Mouse (Mus musculus) stomach, postnatal 0 days (tissue): ENCODE measurements at regions not wholly inside any gene's neighbourhood (a gene's known extent, or its start where the extent isn't known, plus 50 kb on each side); places are given as distances from the start of the nearest gene placed in this dataset.
A peak's percentile ranks its signal among the peaks of the same experiment; 100 is the strongest.

Experiments used
- ATAC-seq: fragments of 200-750 bp; cut with Nextera tagmentation; 2 replicates; pipeline ENCODE4 v1.8.0; 2017; ENCODE audit not compliant: low FRiP score, low TSS enrichment
- DNase-seq: peaks from one replicate; pipeline ENCODE4 v3.0.0-alpha.2; 2016; ENCODE audit warnings: low spot score
- H3K27ac ChIP-seq: fragments of 300-500 bp; sonication (generic); replicated peaks from 2 replicates; pipeline ENCODE4 v1.5.1; 2014; ENCODE audit warnings: mild to moderate bottlenecking, control low read depth
- H3K27me3 ChIP-seq: fragments of 300-500 bp; sonication (generic); 2 replicates; pipeline ENCODE4 v1.6.1; 2014; ENCODE audit warnings: low read length; ENCODE audit not compliant: control insufficient read depth, insufficient read depth
- H3K36me3 ChIP-seq: fragments of 300-500 bp; sonication (generic); 2 replicates; pipeline ENCODE4 v1.6.1; 2014; ENCODE audit warnings: low read length, mixed read lengths; ENCODE audit not compliant: control insufficient read depth, insufficient read depth
- H3K4me1 ChIP-seq: fragments of 300-500 bp; sonication (generic); replicated peaks from 2 replicates; pipeline ENCODE4 v1.6.1; 2014; ENCODE audit warnings: antibody characterized with exemption; ENCODE audit not compliant: control insufficient read depth, insufficient read depth
- H3K4me2 ChIP-seq: fragments of 300-500 bp; sonication (generic); replicated peaks from 2 replicates; pipeline ENCODE4 v1.6.1; 2014; ENCODE audit warnings: low read depth, mild to moderate bottlenecking, control low read depth, moderate library complexity
- H3K4me3 ChIP-seq: fragments of 300-500 bp; sonication (generic); 2 replicates; pipeline ENCODE4 v1.5.1; 2014; ENCODE audit warnings: low read depth, low read length, control low read depth
- H3K9ac ChIP-seq: fragments of 300-500 bp; sonication (generic); 2 replicates; pipeline ENCODE4 v1.6.1; 2014; ENCODE audit warnings: mild to moderate bottlenecking, low read length, control low read depth, mixed read lengths
- H3K9me3 ChIP-seq: fragments of 300-500 bp; sonication (generic); 2 replicates; pipeline ENCODE4 v1.6.1; 2016; ENCODE audit warnings: low read length; ENCODE audit not compliant: control insufficient read depth
- CTCF ChIP-seq: IDR thresholded peaks from 2 replicates; pipeline ENCODE4 v1.5.1; 2016; ENCODE audit warnings: antibody characterized with exemption, low read depth, mild to moderate bottlenecking, moderate library complexity
- EP300 ChIP-seq: optimal IDR thresholded peaks from 2 replicates; pipeline ENCODE3; 2016; ENCODE audit warnings: antibody characterized with exemption
- WGBS: fragments of 180-500 bp; shearing (Covaris S2); extraction: QIAGEN DNeasy Blood & Tissue Kit; methylation state at CpG from one replicate; pipeline ENCODE4 v1.1.7; 2014; 5-methylcytosine and 5-hydroxymethylcytosine counted together

DNA sequence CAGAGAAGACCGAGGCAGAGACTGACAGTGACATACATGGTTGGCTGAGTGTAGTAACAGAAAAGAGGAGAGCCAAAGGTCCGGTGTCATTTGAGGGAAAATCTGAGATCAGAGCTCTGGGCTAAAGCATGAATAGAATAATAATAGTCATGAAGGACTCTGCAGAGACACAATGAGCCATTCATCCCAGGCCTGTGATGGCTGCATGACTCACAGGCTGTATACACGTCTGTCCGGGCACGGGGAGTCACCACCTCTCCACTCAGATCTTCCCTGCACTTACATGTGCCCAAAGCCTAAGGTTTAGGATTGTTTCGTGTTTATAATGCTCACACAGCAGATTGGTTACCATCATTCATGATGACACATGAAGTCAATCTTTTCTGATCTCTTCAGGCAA is 246.2 kb upstream of the Jmjd1c start:
- Histone ChIP-seq H3K27me3 (no peaks in the 10 kb centered on the region), H3K4me2 (no peak overlapping the region), H3K27ac (no peak overlapping the region), H3K4me1 (no peaks in the 10 kb centered on the region), H3K9me3 (no peaks in the 10 kb centered on the region), H3K9ac (no peak overlapping the region), H3K36me3 (no peaks in the 10 kb centered on the region), H3K4me3 (no peak overlapping the region)
- TF ChIP-seq EP300 (no peak), CTCF (no peak)
- DNase-seq (no peak), ATAC-seq (no peak)
- WGBS, result 57% methylated on average over 6 of the region's 6 CpGs

DNA sequence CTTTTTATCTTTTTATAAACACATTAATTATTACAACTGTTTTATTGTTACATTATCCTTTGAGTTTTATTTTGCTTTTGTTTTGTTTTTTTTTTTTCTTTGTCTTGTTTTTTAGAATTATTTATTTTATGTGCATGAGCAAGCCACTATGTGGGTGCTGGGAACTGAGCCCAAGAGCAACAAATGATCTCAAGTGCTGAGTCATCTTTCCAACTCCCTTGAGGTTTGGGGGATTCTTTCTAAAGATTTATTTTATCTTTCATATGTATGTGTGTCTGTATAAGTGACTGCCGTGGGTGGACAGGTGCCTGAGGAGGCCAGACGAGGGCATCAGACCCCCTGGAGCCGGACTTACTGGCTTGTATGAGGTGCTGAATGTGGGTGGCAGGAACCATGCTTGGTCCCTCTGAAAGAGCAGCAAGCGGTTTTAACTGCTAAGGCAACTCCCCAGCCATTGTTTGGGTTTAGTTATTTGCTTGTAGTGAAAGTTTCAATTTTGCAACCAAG is 244.9 kb upstream of the Jmjd1c start:
- Histone ChIP-seq H3K27me3 (no peaks in the 10 kb centered on the region), H3K27ac (no peak overlapping the region), H3K4me3 (no peak overlapping the region), H3K4me2 (no peak overlapping the region), H3K36me3 (no peaks in the 10 kb centered on the region), H3K9me3 (no peaks in the 10 kb centered on the region), H3K9ac (no peak overlapping the region), H3K4me1 (no peaks in the 10 kb centered on the region)
- TF ChIP-seq CTCF (no peak), EP300 (no peak)
- DNase-seq, result no peak
- no peak for ATAC-seq
- WGBS, result 60% methylated on average over 4 of the region's 4 CpGs

DNA sequence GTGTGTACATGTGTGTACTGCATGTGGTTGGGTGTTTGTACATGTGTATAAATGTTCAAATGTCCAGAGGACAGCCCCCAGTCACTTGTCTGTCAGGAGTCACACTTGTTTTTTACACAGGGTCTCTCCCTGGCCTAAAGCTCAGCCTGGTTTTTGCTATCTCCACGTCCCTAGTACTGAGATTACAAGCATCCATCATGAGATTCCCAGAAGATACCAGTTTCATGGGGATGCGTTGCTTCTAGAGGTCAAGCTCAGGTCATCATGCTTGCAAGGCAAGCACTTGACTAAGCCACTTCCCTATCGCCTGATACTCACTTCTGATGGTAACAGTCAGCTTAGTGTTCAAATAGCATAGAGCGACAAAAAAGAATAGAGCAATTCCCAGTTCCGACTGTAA is 244.1 kb upstream of the Jmjd1c start:
- no peaks in the 10 kb centered on the region for H3K36me3 ChIP-seq
- no peak overlapping the region for H3K4me2 ChIP-seq
- ATAC-seq (no peak), DNase-seq (no peak)
- H3K27ac ChIP-seq, result no peak overlapping the region
- TF ChIP-seq CTCF (no peak), EP300 (no peak)
- H3K27me3 ChIP-seq, result no peaks in the 10 kb centered on the region
- H3K4me1 ChIP-seq, result no peaks in the 10 kb centered on the region
- H3K9me3 ChIP-seq, result no peaks in the 10 kb centered on the region
- 60% methylated on average over 5 of the region's 5 CpGs for WGBS
- H3K9ac ChIP-seq, result no peak overlapping the region
- no peak overlapping the region for H3K4me3 ChIP-seq

DNA sequence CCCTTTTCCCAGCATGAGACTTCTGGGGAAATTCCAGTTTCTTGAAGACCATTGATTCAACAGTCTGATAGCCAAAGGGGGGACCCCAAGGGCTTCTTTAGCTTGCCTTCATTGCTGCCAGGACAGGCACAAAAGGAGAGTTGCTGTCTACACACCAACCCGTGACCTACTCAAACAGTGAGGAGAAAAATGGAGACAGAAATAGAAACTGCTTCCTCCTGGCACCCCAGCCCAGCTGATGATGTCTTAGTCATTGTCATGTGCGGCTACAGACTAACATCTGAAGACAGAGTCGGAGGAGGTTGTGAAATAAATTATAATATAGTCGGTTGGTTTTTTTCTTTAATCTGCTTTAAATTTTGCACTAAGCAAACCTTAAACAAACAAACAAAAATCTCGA is 243.2 kb upstream of the Jmjd1c start:
- Histone ChIP-seq H3K27ac (no peak overlapping the region), H3K4me3 (no peak overlapping the region), H3K9me3 (no peaks in the 10 kb centered on the region), H3K36me3 (no peaks in the 10 kb centered on the region), H3K27me3 (no peaks in the 10 kb centered on the region), H3K4me1 (no peaks in the 10 kb centered on the region), H3K4me2 (no peak overlapping the region), H3K9ac (no peak overlapping the region)
- ATAC-seq, result no peak
- TF ChIP-seq EP300 (no peak), CTCF (no peak)
- 41% methylated on average over 5 of the region's 5 CpGs for WGBS
- no peak for DNase-seq

DNA sequence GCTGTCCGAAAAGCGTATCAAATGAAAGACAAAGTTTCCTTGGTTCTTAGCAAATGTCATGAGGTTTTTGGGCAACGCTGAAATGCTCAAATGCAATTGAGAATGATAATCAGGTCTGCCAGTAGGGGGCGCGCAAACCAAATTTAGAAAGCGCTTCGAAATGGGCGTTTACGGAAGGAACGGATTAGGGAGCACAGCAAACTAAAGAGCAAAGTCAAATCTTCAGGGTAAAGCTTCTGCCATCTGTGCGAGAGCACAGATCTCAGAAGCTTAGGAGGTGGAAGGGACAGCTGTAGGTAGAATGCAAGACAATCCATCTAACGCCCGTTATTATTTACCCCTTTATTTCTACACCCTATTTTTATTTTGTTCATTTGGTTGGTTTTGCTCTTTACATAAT is 242.7 kb upstream of the Jmjd1c start:
- no peak overlapping the region for H3K27ac ChIP-seq
- ATAC-seq (peak; percentile 53; the same call in 1 of the 2 replicates), DNase-seq (peak; percentile 81)
- H3K4me3 ChIP-seq, result peak overlapping the region; percentile 13; the same call in 1 of the 2 replicates
- H3K9ac ChIP-seq, result no peak overlapping the region
- H3K9me3 ChIP-seq, result no peaks in the 10 kb centered on the region
- no peaks in the 10 kb centered on the region for H3K27me3 ChIP-seq
- WGBS, result 5% methylated on average over 13 of the region's 13 CpGs
- TF ChIP-seq EP300 (no peak), CTCF (peak; percentile 95)
- H3K4me2 ChIP-seq, result peak overlapping the region; percentile 31; the same call in 1 of the 2 replicates
- H3K36me3 ChIP-seq, result no peaks in the 10 kb centered on the region
- H3K4me1 ChIP-seq, result no peaks in the 10 kb centered on the region

DNA sequence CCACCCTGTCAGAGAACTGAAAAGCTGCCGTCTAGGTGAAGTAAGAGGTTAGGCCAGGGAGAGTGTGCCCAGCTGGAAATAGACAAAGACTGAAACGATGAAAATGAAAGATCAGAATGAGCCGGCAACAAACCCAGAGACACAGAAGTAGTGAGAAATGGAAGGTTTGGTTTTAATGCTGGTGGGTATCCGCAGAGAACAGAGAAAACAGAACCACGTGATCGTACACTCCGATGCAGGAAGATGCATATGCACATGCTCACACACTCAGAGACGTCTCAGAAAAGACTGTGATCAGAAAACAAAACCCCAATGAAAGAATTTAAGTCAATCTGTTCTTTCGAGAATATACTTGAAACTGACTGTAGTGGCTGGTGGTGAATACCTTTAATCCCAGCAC is 241.0 kb upstream of the Jmjd1c start:
- TF ChIP-seq CTCF, result no peak
- no peak for TF ChIP-seq EP300
- Histone ChIP-seq H3K4me2 (no peak overlapping the region), H3K4me1 (no peaks in the 10 kb centered on the region), H3K9ac (no peak overlapping the region), H3K27ac (no peak overlapping the region), H3K36me3 (no peaks in the 10 kb centered on the region), H3K4me3 (no peak overlapping the region), H3K9me3 (no peaks in the 10 kb centered on the region), H3K27me3 (no peaks in the 10 kb centered on the region)
- DNase-seq (no peak), ATAC-seq (no peak)
- 90% methylated on average over 9 of the region's 9 CpGs for WGBS
